Mouse (Mus musculus) megakaryocyte, embryonic 14.5 days (primary cell): ENCODE measurements around the gene Prkg2.

Source experiments
- FLI1 ChIP-seq: IDR thresholded peaks from 2 replicates; pipeline ENCODE4 v1.6.1; 2012; ENCODE audit warnings: low read length, inconsistent platforms, mixed read lengths
- GATA1 ChIP-seq: IDR thresholded peaks from 3 replicates; pipeline ENCODE4 v1.6.1; 2012; ENCODE audit warnings: mixed read lengths, low read length, inconsistent platforms, borderline replicate concordance

DNA sequence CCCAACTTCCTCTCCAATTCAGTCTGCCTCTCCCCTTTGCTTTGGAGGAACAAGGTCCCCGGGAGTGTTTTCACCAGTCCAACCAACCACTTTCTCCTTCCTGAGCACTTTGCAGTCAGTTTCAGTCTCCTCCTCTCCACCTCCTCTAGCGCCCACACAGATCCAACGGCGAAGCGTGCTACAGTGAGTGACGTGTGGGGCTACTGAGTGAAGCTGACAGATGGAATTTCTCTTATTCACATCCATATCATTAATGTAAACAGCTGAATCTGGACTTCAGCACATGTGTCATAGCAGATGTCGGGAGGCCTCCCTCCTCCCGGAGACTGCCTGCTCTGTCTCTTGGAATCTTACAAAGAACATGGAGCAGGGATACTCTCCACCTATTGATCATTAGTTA, 101.2 kb downstream of the Prkg2 start:
- TF ChIP-seq FLI1 (no peak), GATA1 (no peak)
